Mouse (Mus musculus) thymus, adult 2 months (tissue): ENCODE measurements around the gene Pxdc1. TPM values are rescaled to one million over a fixed set of nuclear protein-coding genes. Genes with fewer than 3 reads are reported as not detected.
A peak's percentile ranks its signal among the peaks of the same experiment; 100 is the strongest.

Experiments used
- DNase-seq: peaks from one replicate; pipeline ENCODE4 v3.0.0; 2021
- H3K27ac ChIP-seq: fragments of 200-500 bp; 2 replicates; pipeline ENCODE4 v1.5.1; 2012; ENCODE audit warnings: low read length, control low read depth; ENCODE audit not compliant: control insufficient read depth, insufficient read depth
- H3K27me3 ChIP-seq: fragments of 200-500 bp; 2 replicates; pipeline ENCODE4 v1.6.1; 2012; ENCODE audit warnings: mild to moderate bottlenecking, low read length, moderate library complexity, mixed read lengths; ENCODE audit not compliant: control insufficient read depth, insufficient read depth
- H3K36me3 ChIP-seq: fragments of 200-500 bp; 2 replicates; pipeline ENCODE4 v1.6.1; 2012; ENCODE audit warnings: mild to moderate bottlenecking, low read length, moderate library complexity; ENCODE audit not compliant: control insufficient read depth, insufficient read depth
- H3K4me1 ChIP-seq: fragments of 200-500 bp; replicated peaks from 2 replicates; pipeline ENCODE4 v1.6.1; 2012; ENCODE audit warnings: low read length; ENCODE audit not compliant: control insufficient read depth, insufficient read depth
- H3K4me3 ChIP-seq: fragments of 200-500 bp; 2 replicates; pipeline ENCODE4 v1.5.1; 2012; ENCODE audit warnings: mild to moderate bottlenecking, low read length, control low read depth, moderate library complexity; ENCODE audit not compliant: control insufficient read depth, insufficient read depth
- CTCF ChIP-seq: fragments of 200-500 bp; IDR thresholded peaks from 2 replicates; pipeline ENCODE4 v1.5.1; 2012; ENCODE audit warnings: mild to moderate bottlenecking, control low read depth, low read length, moderate library complexity, borderline replicate concordance; ENCODE audit not compliant: control insufficient read depth, poor library complexity, insufficient read depth; ENCODE audit errors: extremely low read depth
- POLR2A ChIP-seq: fragments of 200-500 bp; IDR thresholded peaks from 2 replicates; pipeline ENCODE4 v1.6.1; 2012; ENCODE audit warnings: mild to moderate bottlenecking, low read length, control low read depth, moderate library complexity; ENCODE audit not compliant: control insufficient read depth, poor library complexity, insufficient read depth; ENCODE audit errors: extremely low read depth
- WGBS: fragments of 180-500 bp; shearing (Covaris S2); methylation state at CpG from one replicate; pipeline ENCODE4 v1.1.7; 2018; 5-methylcytosine and 5-hydroxymethylcytosine counted together
- polyA plus RNA-seq: library from polyadenylated mRNA; depleted of rRNA; stranded (reverse); fragments of >200 nt; gene quantifications from 2 replicates; pipeline ENCODE4 v1.2.3, GENCODE M21; 2012

The Pxdc1 gene
- polyA plus RNA-seq, 1 experiment, result 13.8 TPM

GRCm38 (mm10) chr13:34652016-34652352, 1.3 kb downstream of the Pxdc1 start:
- 2% methylated on average over 35 of the region's 35 CpGs for WGBS
- DNase-seq, result no peak

GRCm38 (mm10) chr13:34651474-34651991, 1.8 kb downstream of the Pxdc1 start:
- H3K4me3 ChIP-seq, result peak overlapping the region; percentile 32
- TF ChIP-seq POLR2A, result no peak
- TF ChIP-seq CTCF, result no peak
- WGBS, result 24% methylated on average over 24 of the region's 24 CpGs
- no peak overlapping the region for H3K27ac ChIP-seq
- no peaks in the 10 kb centered on the region for H3K4me1 ChIP-seq
- DNase-seq, result no peak
- H3K36me3 ChIP-seq, result no peaks in the 10 kb centered on the region
- peaks cover 14% of the 10 kb centered on the region; the same call in 1 of the 2 replicates for H3K27me3 ChIP-seq

More at GRCm38 (mm10) chr13:34652016-34652352, 1.3 kb downstream of the Pxdc1 start:
- no peaks in the 10 kb centered on the region for H3K36me3 ChIP-seq
- H3K27me3 ChIP-seq, result peaks cover 14% of the 10 kb centered on the region; the same call in 1 of the 2 replicates
- peak overlapping the region; percentile 32 for H3K4me3 ChIP-seq
- no peak overlapping the region for H3K27ac ChIP-seq
- no peak for TF ChIP-seq CTCF
- TF ChIP-seq POLR2A, result no peak
- H3K4me1 ChIP-seq, result no peaks in the 10 kb centered on the region

GRCm38 (mm10) chr13:34650953-34651352, 2.3 kb downstream of the Pxdc1 start:
- Histone ChIP-seq H3K4me1 (no peaks in the 10 kb centered on the region), H3K4me3 (peak overlapping the region; percentile 32), H3K27me3 (peaks cover 14% of the 10 kb centered on the region; the same call in 1 of the 2 replicates), H3K36me3 (no peaks in the 10 kb centered on the region), H3K27ac (no peak overlapping the region)
- TF ChIP-seq POLR2A (no peak), CTCF (no peak)
- 83% methylated on average over 10 of the region's 10 CpGs for WGBS
- no peak for DNase-seq

GRCm38 (mm10) chr13:34650371-34650770, 2.9 kb downstream of the Pxdc1 start:
- TF ChIP-seq CTCF, result no peak
- no peak for TF ChIP-seq POLR2A
- no peak overlapping the region for H3K27ac ChIP-seq
- H3K4me1 ChIP-seq, result no peaks in the 10 kb centered on the region
- H3K27me3 ChIP-seq, result peaks cover 14% of the 10 kb centered on the region; the same call in 1 of the 2 replicates
- no peak for DNase-seq
- 80% methylated on average over 6 of the region's 6 CpGs for WGBS
- no peak overlapping the region for H3K4me3 ChIP-seq
- H3K36me3 ChIP-seq, result no peaks in the 10 kb centered on the region

- DNase-seq, result no peak
- Histone ChIP-seq H3K36me3 (no peaks in the 10 kb centered on the region), H3K4me3 (no peak overlapping the region), H3K27me3 (peaks cover 8% of the 10 kb centered on the region; the same call in 1 of the 2 replicates), H3K27ac (no peak overlapping the region), H3K4me1 (no peaks in the 10 kb centered on the region)
- no peak for TF ChIP-seq CTCF
- TF ChIP-seq POLR2A, result no peak
- WGBS, result 70% methylated on average over 4 of the region's 4 CpGs
Observed at GRCm38 (mm10) chr13:34647751-34648150, 5.5 kb downstream of the Pxdc1 start.

- Histone ChIP-seq H3K36me3 (no peaks in the 10 kb centered on the region), H3K4me1 (no peaks in the 10 kb centered on the region), H3K27me3 (peaks cover 3% of the 10 kb centered on the region; the same call in 1 of the 2 replicates), H3K27ac (no peak overlapping the region), H3K4me3 (no peak overlapping the region)
- WGBS, result 88% methylated on average over 8 of the region's 8 CpGs
- no peak for DNase-seq
- no peak for TF ChIP-seq CTCF
- no peak for TF ChIP-seq POLR2A
Observed at GRCm38 (mm10) chr13:34647221-34647620, 6.1 kb downstream of the Pxdc1 start.

- Histone ChIP-seq H3K36me3 (no peaks in the 10 kb centered on the region), H3K4me3 (no peak overlapping the region), H3K27ac (no peak overlapping the region), H3K27me3 (no peaks in the 10 kb centered on the region), H3K4me1 (no peaks in the 10 kb centered on the region)
- WGBS, result 88% methylated on average over 7 of the region's 7 CpGs
- no peak for TF ChIP-seq POLR2A
- no peak for TF ChIP-seq CTCF
- DNase-seq, result no peak
Observed at GRCm38 (mm10) chr13:34646240-34646750, 7.0 kb downstream of the Pxdc1 start.
